Mouse (Mus musculus): Measurements from ENCODE around the gene Trrap.

DNA sequence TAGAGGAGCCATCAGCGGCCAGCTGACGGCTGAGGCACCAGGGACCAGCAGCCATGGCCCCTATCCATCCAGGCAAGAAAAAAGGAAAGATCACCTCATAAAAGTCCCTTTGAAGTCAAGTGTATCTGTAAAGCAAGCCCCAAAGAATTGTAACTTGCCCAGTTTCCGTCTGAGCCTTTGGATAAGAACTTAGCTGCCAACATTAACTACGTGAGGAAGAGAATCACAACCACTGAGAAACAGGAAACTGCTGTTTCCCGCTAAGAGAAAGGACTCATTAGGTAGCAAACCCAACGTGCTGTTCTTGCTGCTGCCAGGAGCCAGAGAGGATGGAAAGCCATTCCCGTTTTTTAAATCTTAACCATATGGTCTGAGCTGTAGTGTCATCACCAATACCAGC lies 103.2 kb downstream of the Trrap start:
- TF ChIP-seq CTCF (IDR thresholded peaks at IDR 0.05; ENCODE audit: borderline replicate concordance, control insufficient read depth, extremely low read depth, insufficient read depth, low read length, poor library complexity) (no peak), POLR2A (IDR thresholded peaks at IDR 0.05; ENCODE audit: control insufficient read depth, extremely low read depth, insufficient read depth, low read length, poor library complexity) (no peak)

All from thymus, adult 2 months (tissue).